Mouse (Mus musculus) erythroblast, embryonic 14.5 days (primary cell): Measurements from ENCODE around the gene Ap4e1. TPM values are rescaled to one million over a fixed set of nuclear protein-coding genes. Genes with fewer than 3 reads are reported as not detected.

Source experiments
- H3K27me3 ChIP-seq: 2 replicates; pipeline ENCODE4 v1.6.1; 2012; ENCODE audit warnings: inconsistent platforms; ENCODE audit not compliant: control insufficient read depth
- H3K36me3 ChIP-seq: 2 replicates; pipeline ENCODE4 v1.6.1; 2012; ENCODE audit warnings: mild to moderate bottlenecking, inconsistent platforms; ENCODE audit not compliant: control insufficient read depth
- H3K4me1 ChIP-seq: 2 replicates; pipeline ENCODE4 v1.6.1; 2012; ENCODE audit warnings: inconsistent platforms; ENCODE audit not compliant: control insufficient read depth
- H3K4me3 ChIP-seq: replicated peaks from 2 replicates; pipeline ENCODE3; 2012; ENCODE audit warnings: moderate library complexity, mild to moderate bottlenecking, inconsistent platforms
- H3K9me3 ChIP-seq: 2 replicates; pipeline ENCODE4 v1.6.1; 2012; ENCODE audit warnings: low read length, inconsistent platforms, mixed read lengths; ENCODE audit not compliant: control insufficient read depth
- GATA1 ChIP-seq: IDR thresholded peaks from 2 replicates; pipeline ENCODE4 v1.6.1; 2012; ENCODE audit warnings: low read length, inconsistent platforms, mixed read lengths
- TAL1 ChIP-seq: IDR thresholded peaks from 3 replicates; pipeline ENCODE4 v1.6.1; 2012; ENCODE audit warnings: low read length, inconsistent platforms, mixed read lengths
- polyA plus RNA-seq: library from polyadenylated mRNA; stranded (reverse); fragments of >175 nt; gene quantifications from 2 replicates; pipeline ENCODE4 v1.2.3, GENCODE M21; 2012

Ap4e1 gene
- polyA plus RNA-seq: 0.08 TPM in 1 of 2 replicates, not detected in the other

GRCm38 (mm10) chr2:127008469-127008998 lies at the start of gene Ap4e1:
Gene Ap4e1, plus strand, starts transcription at chr2:127008717.
- Histone ChIP-seq H3K27me3 (no peaks in the 10 kb centered on the region), H3K4me3 (peak within 1 kb of the TSS; percentile 97), H3K4me1 (peaks cover 18% of the 10 kb centered on the region), H3K9me3 (no peaks in the 10 kb centered on the region), H3K36me3 (peaks cover 18% of the 10 kb centered on the region)
- TF ChIP-seq TAL1: no peak
- TF ChIP-seq GATA1: no peak

- no peak overlapping the region for H3K4me3 ChIP-seq
- TF ChIP-seq GATA1 (no peak), TAL1 (no peak)
- H3K4me1 ChIP-seq: no peaks in the 10 kb centered on the region
- H3K9me3 ChIP-seq: no peaks in the 10 kb centered on the region
- no peaks in the 10 kb centered on the region for H3K36me3 ChIP-seq
- H3K27me3 ChIP-seq: no peaks in the 10 kb centered on the region
Observed at GRCm38 (mm10) chr2:126961696-126962095, 46.8 kb upstream of the Ap4e1 start.

GRCm38 (mm10) chr2:126977428-126977827 lies 31.1 kb upstream of the Ap4e1 start:
- H3K36me3 ChIP-seq: no peaks in the 10 kb centered on the region
- H3K4me1 ChIP-seq: no peaks in the 10 kb centered on the region
- no peaks in the 10 kb centered on the region for H3K9me3 ChIP-seq
- TF ChIP-seq GATA1 (no peak), TAL1 (no peak)
- no peaks in the 10 kb centered on the region for H3K27me3 ChIP-seq
- no peak overlapping the region for H3K4me3 ChIP-seq

GRCm38 (mm10) chr2:126983221-126983620 lies 25.3 kb upstream of the Ap4e1 start:
- H3K4me3 ChIP-seq: no peak overlapping the region
- TF ChIP-seq TAL1: no peak
- no peak for TF ChIP-seq GATA1
- H3K36me3 ChIP-seq: no peaks in the 10 kb centered on the region
- no peaks in the 10 kb centered on the region for H3K27me3 ChIP-seq
- H3K4me1 ChIP-seq: no peaks in the 10 kb centered on the region
- H3K9me3 ChIP-seq: no peaks in the 10 kb centered on the region

GRCm38 (mm10) chr2:126989919-126990318 lies 18.6 kb upstream of the Ap4e1 start:
- no peak for TF ChIP-seq TAL1
- no peak for TF ChIP-seq GATA1
- no peaks in the 10 kb centered on the region for H3K27me3 ChIP-seq
- H3K9me3 ChIP-seq: no peaks in the 10 kb centered on the region
- no peaks in the 10 kb centered on the region for H3K36me3 ChIP-seq
- H3K4me3 ChIP-seq: no peak overlapping the region
- H3K4me1 ChIP-seq: no peaks in the 10 kb centered on the region

GRCm38 (mm10) chr2:126992742-126993141 lies 15.8 kb upstream of the Ap4e1 start:
- H3K4me3 ChIP-seq: no peak overlapping the region
- H3K27me3 ChIP-seq: no peaks in the 10 kb centered on the region
- no peaks in the 10 kb centered on the region for H3K36me3 ChIP-seq
- no peaks in the 10 kb centered on the region for H3K9me3 ChIP-seq
- no peak for TF ChIP-seq TAL1
- H3K4me1 ChIP-seq: no peaks in the 10 kb centered on the region

- H3K36me3 ChIP-seq: no peaks in the 10 kb centered on the region
- no peak overlapping the region for H3K4me3 ChIP-seq
- H3K4me1 ChIP-seq: no peaks in the 10 kb centered on the region
- no peaks in the 10 kb centered on the region for H3K9me3 ChIP-seq
- TF ChIP-seq TAL1: no peak
- TF ChIP-seq GATA1: no peak
- H3K27me3 ChIP-seq: no peaks in the 10 kb centered on the region
Observed at GRCm38 (mm10) chr2:126994384-126995166, 13.9 kb upstream of the Ap4e1 start.

GRCm38 (mm10) chr2:126996737-126997136 lies 11.8 kb upstream of the Ap4e1 start:
- no peaks in the 10 kb centered on the region for H3K36me3 ChIP-seq
- H3K4me1 ChIP-seq: 0 out of 2 replicates have a peak, but pooled peaks cover 2% of the 10 kb centered on the region
- no peaks in the 10 kb centered on the region for H3K9me3 ChIP-seq
- no peak for TF ChIP-seq TAL1
- no peaks in the 10 kb centered on the region for H3K27me3 ChIP-seq
- H3K4me3 ChIP-seq: no peak overlapping the region

- no peak for TF ChIP-seq TAL1
- TF ChIP-seq GATA1: no peak
- Histone ChIP-seq H3K4me3 (no peak overlapping the region), H3K4me1 (0 out of 2 replicates have a peak, but pooled peaks cover 2% of the 10 kb centered on the region), H3K27me3 (no peaks in the 10 kb centered on the region), H3K9me3 (no peaks in the 10 kb centered on the region), H3K36me3 (no peaks in the 10 kb centered on the region)
Observed at GRCm38 (mm10) chr2:126998219-126998618, 10.3 kb upstream of the Ap4e1 start.
